Mouse (Mus musculus) midbrain, postnatal 0 days (tissue): ENCODE measurements at regions not wholly inside any gene's neighbourhood (a gene's known extent, or its start where the extent isn't known, plus 50 kb on each side); places are given as distances from the start of the nearest gene placed in this dataset.
A peak's percentile ranks its signal among the peaks of the same experiment; 100 is the strongest.

Experiments
- ATAC-seq: fragments of 200-750 bp; cut with Nextera tagmentation; 2 replicates; pipeline ENCODE4 v1.8.0; 2017; ENCODE audit warnings: moderate number of reproducible peaks, mild to moderate bottlenecking, moderate TSS enrichment, moderate library complexity; ENCODE audit not compliant: low FRiP score
- DNase-seq: peaks from one replicate; pipeline ENCODE4 v3.0.0-alpha.2; 2015; ENCODE audit warnings: low spot score
- H3K27ac ChIP-seq: fragments of 300-500 bp; sonication (generic); 2 replicates; pipeline ENCODE4 v1.5.1; 2014; ENCODE audit warnings: low read depth, mild to moderate bottlenecking, low read length, mixed read lengths
- H3K27me3 ChIP-seq: fragments of 300-500 bp; sonication (generic); 2 replicates; pipeline ENCODE4 v1.6.1; 2014; ENCODE audit warnings: low read length, control low read depth, mixed read lengths; ENCODE audit not compliant: insufficient read depth
- H3K36me3 ChIP-seq: fragments of 300-500 bp; sonication (generic); 2 replicates; pipeline ENCODE4 v1.6.1; 2014; ENCODE audit warnings: low read length, control low read depth, mixed read lengths; ENCODE audit not compliant: insufficient read depth
- H3K4me1 ChIP-seq: fragments of 300-500 bp; sonication (generic); 2 replicates; pipeline ENCODE4 v1.6.1; 2014; ENCODE audit warnings: mild to moderate bottlenecking, control low read depth, antibody characterized with exemption, low read length, mixed read lengths; ENCODE audit not compliant: insufficient read depth
- H3K4me2 ChIP-seq: fragments of 300-500 bp; sonication (generic); 2 replicates; pipeline ENCODE4 v1.6.1; 2014; ENCODE audit warnings: low read depth, mild to moderate bottlenecking, low read length, mixed read lengths; ENCODE audit not compliant: poor library complexity, severe bottlenecking
- H3K4me3 ChIP-seq: fragments of 300-500 bp; sonication (generic); 2 replicates; pipeline ENCODE4 v1.5.1; 2014; ENCODE audit warnings: low read depth, mild to moderate bottlenecking, low read length, moderate library complexity
- H3K9ac ChIP-seq: fragments of 300-500 bp; sonication (generic); replicated peaks from 2 replicates; pipeline ENCODE4 v1.6.1; 2014; ENCODE audit warnings: mild to moderate bottlenecking, low read length, moderate library complexity, mixed read lengths; ENCODE audit not compliant: poor library complexity, severe bottlenecking
- H3K9me3 ChIP-seq: fragments of 300-500 bp; sonication (generic); 2 replicates; pipeline ENCODE4 v1.6.1; 2016; ENCODE audit warnings: low read length, control low read depth
- CTCF ChIP-seq: IDR thresholded peaks from 2 replicates; pipeline ENCODE4 v1.5.1; 2016; ENCODE audit warnings: antibody characterized with exemption, mild to moderate bottlenecking
- WGBS: fragments of 180-500 bp; shearing (Covaris S2); extraction: QIAGEN DNeasy Blood & Tissue Kit; methylation state at CpG from one replicate; pipeline ENCODE4 v1.1.7; 2014; 5-methylcytosine and 5-hydroxymethylcytosine counted together

GRCm38 (mm10) chr8:51764204-51764603 is 1747.3 kb upstream of the Aga start:
- no peak for DNase-seq
- Histone ChIP-seq H3K4me2 (no peak overlapping the region), H3K9ac (no peak overlapping the region), H3K27me3 (no peaks in the 10 kb centered on the region), H3K9me3 (no peaks in the 10 kb centered on the region), H3K36me3 (no peaks in the 10 kb centered on the region), H3K4me1 (no peaks in the 10 kb centered on the region), H3K27ac (no peak overlapping the region), H3K4me3 (no peak overlapping the region)
- no peak for ATAC-seq
- no peak for TF ChIP-seq CTCF
- 54% methylated on average over 3 of the region's 3 CpGs for WGBS

- no peak for TF ChIP-seq CTCF
- Histone ChIP-seq H3K4me1 (no peaks in the 10 kb centered on the region), H3K4me3 (no peak overlapping the region), H3K36me3 (no peaks in the 10 kb centered on the region), H3K27me3 (no peaks in the 10 kb centered on the region), H3K9ac (no peak overlapping the region), H3K9me3 (no peaks in the 10 kb centered on the region), H3K4me2 (no peak overlapping the region), H3K27ac (no peak overlapping the region)
- ATAC-seq: no peak
- WGBS: 30% methylated on average over 1 of the region's 1 CpGs
- peak; percentile 9 for DNase-seq
These were observed 1702.1 kb upstream of the Aga start for GRCm38 (mm10) chr8:51809466-51809865.
